Mouse (Mus musculus) thymus, adult 2 months (tissue): ENCODE results near the gene Prlr. TPM values are rescaled to one million over a fixed set of nuclear protein-coding genes. Genes with fewer than 3 reads are reported as not detected.

ENCODE experiments used
- DNase-seq: peaks from one replicate; pipeline ENCODE4 v3.0.0; 2021
- H3K27ac ChIP-seq: fragments of 200-500 bp; 2 replicates; pipeline ENCODE4 v1.5.1; 2012; ENCODE audit warnings: low read length, control low read depth; ENCODE audit not compliant: control insufficient read depth, insufficient read depth
- H3K27me3 ChIP-seq: fragments of 200-500 bp; 2 replicates; pipeline ENCODE4 v1.6.1; 2012; ENCODE audit warnings: mild to moderate bottlenecking, low read length, moderate library complexity, mixed read lengths; ENCODE audit not compliant: control insufficient read depth, insufficient read depth
- H3K36me3 ChIP-seq: fragments of 200-500 bp; 2 replicates; pipeline ENCODE4 v1.6.1; 2012; ENCODE audit warnings: mild to moderate bottlenecking, low read length, moderate library complexity; ENCODE audit not compliant: control insufficient read depth, insufficient read depth
- H3K4me1 ChIP-seq: fragments of 200-500 bp; replicated peaks from 2 replicates; pipeline ENCODE4 v1.6.1; 2012; ENCODE audit warnings: low read length; ENCODE audit not compliant: control insufficient read depth, insufficient read depth
- H3K4me3 ChIP-seq: fragments of 200-500 bp; 2 replicates; pipeline ENCODE4 v1.5.1; 2012; ENCODE audit warnings: mild to moderate bottlenecking, low read length, control low read depth, moderate library complexity; ENCODE audit not compliant: control insufficient read depth, insufficient read depth
- CTCF ChIP-seq: fragments of 200-500 bp; IDR thresholded peaks from 2 replicates; pipeline ENCODE4 v1.5.1; 2012; ENCODE audit warnings: mild to moderate bottlenecking, control low read depth, low read length, moderate library complexity, borderline replicate concordance; ENCODE audit not compliant: control insufficient read depth, poor library complexity, insufficient read depth; ENCODE audit errors: extremely low read depth
- POLR2A ChIP-seq: fragments of 200-500 bp; IDR thresholded peaks from 2 replicates; pipeline ENCODE4 v1.6.1; 2012; ENCODE audit warnings: mild to moderate bottlenecking, low read length, control low read depth, moderate library complexity; ENCODE audit not compliant: control insufficient read depth, poor library complexity, insufficient read depth; ENCODE audit errors: extremely low read depth
- WGBS: fragments of 180-500 bp; shearing (Covaris S2); methylation state at CpG from one replicate; pipeline ENCODE4 v1.1.7; 2018; 5-methylcytosine and 5-hydroxymethylcytosine counted together
- polyA plus RNA-seq: library from polyadenylated mRNA; depleted of rRNA; stranded (reverse); fragments of >200 nt; gene quantifications from 2 replicates; pipeline ENCODE4 v1.2.3, GENCODE M21; 2012

Prlr gene
- polyA plus RNA-seq, 1 experiment, result 0.16 TPM

GRCm38 (mm10) chr15:10306461-10306860 lies 129.4 kb downstream of the Prlr start:
- H3K36me3 ChIP-seq, result no peaks in the 10 kb centered on the region
- no peak overlapping the region for H3K27ac ChIP-seq
- H3K27me3 ChIP-seq, result no peaks in the 10 kb centered on the region
- no peak for TF ChIP-seq POLR2A
- H3K4me3 ChIP-seq, result no peak overlapping the region
- H3K4me1 ChIP-seq, result no peaks in the 10 kb centered on the region
- no peak for DNase-seq
- WGBS, result 96% methylated on average over 1 of the region's 1 CpGs

GRCm38 (mm10) chr15:10311826-10312225 lies 134.8 kb downstream of the Prlr start:
- TF ChIP-seq POLR2A (no peak), CTCF (no peak)
- Histone ChIP-seq H3K27ac (no peak overlapping the region), H3K36me3 (no peaks in the 10 kb centered on the region), H3K27me3 (no peaks in the 10 kb centered on the region), H3K4me1 (no peaks in the 10 kb centered on the region), H3K4me3 (no peak overlapping the region)
- 70% methylated on average over 5 of the region's 5 CpGs for WGBS
- no peak for DNase-seq

- no peak overlapping the region for H3K27ac ChIP-seq
- no peaks in the 10 kb centered on the region for H3K4me1 ChIP-seq
- H3K36me3 ChIP-seq, result no peaks in the 10 kb centered on the region
- WGBS, result 71% methylated on average over 7 of the region's 7 CpGs
- peak; percentile 31 for DNase-seq
- no peaks in the 10 kb centered on the region for H3K27me3 ChIP-seq
- TF ChIP-seq POLR2A (no peak), CTCF (no peak)
- H3K4me3 ChIP-seq, result no peak overlapping the region
Measured at GRCm38 (mm10) chr15:10313522-10314455, 136.8 kb downstream of the Prlr start.

- no peaks in the 10 kb centered on the region for H3K27me3 ChIP-seq
- TF ChIP-seq POLR2A (no peak), CTCF (no peak)
Measured at GRCm38 (mm10) chr15:10325080-10325479, 148.0 kb downstream of the Prlr start, which contains the start of gene Gm21973. Gene Gm21973, plus strand, starts transcription at chr15:10325380.

GRCm38 (mm10) chr15:10330626-10331025 lies 153.6 kb downstream of the Prlr start:
- Histone ChIP-seq H3K36me3 (no peaks in the 10 kb centered on the region), H3K27ac (no peak overlapping the region), H3K4me3 (no peak overlapping the region), H3K4me1 (no peaks in the 10 kb centered on the region), H3K27me3 (no peaks in the 10 kb centered on the region)
- no peak for DNase-seq
- TF ChIP-seq POLR2A, result no peak
- no peak for TF ChIP-seq CTCF
- 97% methylated on average over 3 of the region's 3 CpGs for WGBS

More at GRCm38 (mm10) chr15:10325080-10325479, 148.0 kb downstream of the Prlr start, which contains the start of gene Gm21973:
- no peak within 1 kb of the TSS for H3K4me3 ChIP-seq
- no peaks in the 10 kb centered on the region for H3K36me3 ChIP-seq
- H3K27ac ChIP-seq, result no peak within 1 kb of the TSS
- DNase-seq, result no peak
- 95% methylated on average over 2 of the region's 2 CpGs for WGBS
- H3K4me1 ChIP-seq, result no peaks in the 10 kb centered on the region

GRCm38 (mm10) chr15:10332566-10332965 lies 155.5 kb downstream of the Prlr start:
- WGBS, result 96% methylated on average over 1 of the region's 1 CpGs
- TF ChIP-seq CTCF (no peak), POLR2A (no peak)
- DNase-seq, result no peak
- no peak overlapping the region for H3K4me3 ChIP-seq
- no peaks in the 10 kb centered on the region for H3K4me1 ChIP-seq
- no peak overlapping the region for H3K27ac ChIP-seq
- no peaks in the 10 kb centered on the region for H3K27me3 ChIP-seq
- no peaks in the 10 kb centered on the region for H3K36me3 ChIP-seq
